Mouse (Mus musculus) kidney, embryonic 16.5 days (tissue): ENCODE measurements around the gene Capns1. TPM values are rescaled to one million over a fixed set of nuclear protein-coding genes. Genes with fewer than 3 reads are reported as not detected.
"Not testable (repeated sequence)": the region's sequence is repeated elsewhere in the genome, so short reads cannot be mapped to it uniquely, and the experiment has no call there.

Experiments
- ATAC-seq: fragments of 200-750 bp; cut with Nextera tagmentation; 2 replicates; pipeline ENCODE4 v1.8.0; 2017; ENCODE audit warnings: moderate TSS enrichment; ENCODE audit not compliant: low FRiP score, low TSS enrichment
- H3K27ac ChIP-seq: fragments of 300-500 bp; sonication (generic); 2 replicates; pipeline ENCODE4 v1.5.1; 2014; ENCODE audit warnings: low read length
- H3K27me3 ChIP-seq: fragments of 300-500 bp; sonication (generic); 2 replicates; pipeline ENCODE4 v1.6.1; 2014; ENCODE audit warnings: low read length, control low read depth, mixed read lengths; ENCODE audit not compliant: insufficient read depth
- H3K36me3 ChIP-seq: fragments of 300-500 bp; sonication (generic); 2 replicates; pipeline ENCODE4 v1.6.1; 2014; ENCODE audit warnings: low read length, control low read depth, mixed read lengths; ENCODE audit not compliant: insufficient read depth
- H3K4me1 ChIP-seq: fragments of 300-500 bp; sonication (generic); 2 replicates; pipeline ENCODE4 v1.6.1; 2014; ENCODE audit warnings: low read length, control low read depth, mixed read lengths; ENCODE audit not compliant: insufficient read depth
- H3K4me2 ChIP-seq: fragments of 300-500 bp; sonication (generic); replicated peaks from 2 replicates; pipeline ENCODE4 v1.6.1; 2014; ENCODE audit warnings: low read depth, low read length
- H3K4me3 ChIP-seq: fragments of 300-500 bp; sonication (generic); 2 replicates; pipeline ENCODE4 v1.5.1; 2014; ENCODE audit warnings: mild to moderate bottlenecking, low read length
- H3K9ac ChIP-seq: fragments of 300-500 bp; sonication (generic); replicated peaks from 2 replicates; pipeline ENCODE4 v1.6.1; 2014; ENCODE audit warnings: low read length
- H3K9me3 ChIP-seq: fragments of 300-500 bp; sonication (generic); 2 replicates; pipeline ENCODE4 v1.6.1; 2016; ENCODE audit warnings: low read length, control low read depth
- WGBS: fragments of 180-500 bp; shearing (Covaris S2); extraction: QIAGEN DNeasy Blood & Tissue Kit; methylation state at CpG from one replicate; pipeline ENCODE4 v1.1.7; 2014; 5-methylcytosine and 5-hydroxymethylcytosine counted together
- polyA plus RNA-seq: library from polyadenylated mRNA; unstranded; fragments of >200 nt; fragmentation: Nextera tagmentation; extraction: Ambion mirVana; gene quantifications from 2 replicates; pipeline ENCODE4 v1.2.1, GENCODE M21; 2015

Capns1 gene
- polyA plus RNA-seq, 1 experiment from 2014 or later: 105 TPM

DNA sequence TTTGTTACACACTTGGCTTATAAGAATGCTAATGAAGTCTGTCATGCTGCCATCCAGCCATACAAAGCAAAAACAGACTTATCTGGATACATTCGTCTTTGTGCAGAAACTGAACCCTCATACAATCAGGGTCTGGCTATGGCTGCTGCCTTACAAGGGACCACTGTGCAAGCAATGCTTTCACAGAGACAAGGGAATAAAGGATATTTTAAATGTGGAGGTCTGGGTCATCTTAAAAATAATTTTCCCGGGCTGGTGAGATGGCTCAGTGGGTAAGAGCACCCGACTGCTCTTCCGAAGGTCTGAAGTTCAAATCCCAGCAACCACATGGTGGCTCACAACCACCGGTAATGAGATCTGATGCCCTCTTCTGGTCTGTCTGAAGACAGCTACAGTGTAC is 7.8 kb upstream of the Capns1 start:
- H3K4me3 ChIP-seq, H3K4me1 ChIP-seq, H3K27me3 ChIP-seq, H3K9ac ChIP-seq, H3K36me3 ChIP-seq, ATAC-seq, H3K4me2 ChIP-seq, H3K9me3 ChIP-seq, H3K27ac ChIP-seq: not testable (repeated sequence)
- 54% methylated on average over 5 of the region's 5 CpGs for WGBS

DNA sequence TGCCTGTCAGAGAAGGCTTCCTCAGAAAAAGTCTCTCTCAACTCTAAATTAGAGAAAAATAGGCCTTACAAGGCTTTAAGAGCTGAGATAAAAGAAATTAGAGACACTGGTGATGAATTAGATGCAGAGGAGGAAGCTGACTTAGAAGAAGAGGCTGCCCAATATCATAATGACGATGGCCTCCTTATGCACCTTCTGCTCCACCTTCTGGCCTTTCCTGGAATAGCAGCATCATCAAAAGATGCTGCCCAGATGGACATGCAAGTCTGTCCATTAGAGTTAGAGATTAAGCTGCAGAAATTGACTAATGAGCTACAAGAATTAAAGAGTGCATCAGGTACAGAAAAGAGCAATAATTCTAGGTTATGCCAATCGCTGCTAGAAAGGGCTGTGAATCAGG is 6.8 kb upstream of the Capns1 start:
- no peak overlapping the region for H3K27ac ChIP-seq
- ATAC-seq: no peak
- H3K36me3 ChIP-seq: no peaks in the 10 kb centered on the region
- no peak overlapping the region for H3K4me3 ChIP-seq
- 3% methylated on average over 2 of the region's 2 CpGs for WGBS
- 0 out of 2 replicates have a peak, but pooled peaks cover 2% of the 10 kb centered on the region for H3K4me1 ChIP-seq
- no peaks in the 10 kb centered on the region for H3K9me3 ChIP-seq
- no peaks in the 10 kb centered on the region for H3K27me3 ChIP-seq
- no peak overlapping the region for H3K4me2 ChIP-seq
- no peak overlapping the region for H3K9ac ChIP-seq

DNA sequence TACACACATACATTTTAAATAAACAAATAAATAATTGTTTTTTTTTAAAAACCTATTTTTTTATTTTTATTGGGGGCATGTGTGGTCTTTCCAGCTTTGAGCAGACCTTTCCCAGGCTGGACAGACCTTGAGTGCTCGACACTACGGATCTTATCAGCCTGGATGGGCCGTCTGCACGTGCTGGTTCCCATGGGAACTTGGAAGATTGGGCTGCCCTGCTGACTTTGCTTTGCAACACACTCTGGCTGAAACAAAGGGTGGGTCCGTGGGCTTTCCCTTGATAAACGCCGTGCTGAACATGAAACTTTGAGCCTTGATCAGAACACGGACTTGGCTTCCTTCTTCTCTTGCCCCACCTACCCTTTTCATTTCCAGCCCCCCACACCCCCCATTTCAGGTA is 5.8 kb upstream of the Capns1 start:
- Histone ChIP-seq H3K9ac (no peak overlapping the region), H3K4me1 (0 out of 2 replicates have a peak, but pooled peaks cover 3% of the 10 kb centered on the region), H3K4me2 (no peak overlapping the region), H3K27ac (no peak overlapping the region), H3K4me3 (no peak overlapping the region), H3K36me3 (no peaks in the 10 kb centered on the region), H3K27me3 (no peaks in the 10 kb centered on the region), H3K9me3 (no peaks in the 10 kb centered on the region)
- ATAC-seq: no peak
- WGBS: 46% methylated on average over 8 of the region's 8 CpGs

DNA sequence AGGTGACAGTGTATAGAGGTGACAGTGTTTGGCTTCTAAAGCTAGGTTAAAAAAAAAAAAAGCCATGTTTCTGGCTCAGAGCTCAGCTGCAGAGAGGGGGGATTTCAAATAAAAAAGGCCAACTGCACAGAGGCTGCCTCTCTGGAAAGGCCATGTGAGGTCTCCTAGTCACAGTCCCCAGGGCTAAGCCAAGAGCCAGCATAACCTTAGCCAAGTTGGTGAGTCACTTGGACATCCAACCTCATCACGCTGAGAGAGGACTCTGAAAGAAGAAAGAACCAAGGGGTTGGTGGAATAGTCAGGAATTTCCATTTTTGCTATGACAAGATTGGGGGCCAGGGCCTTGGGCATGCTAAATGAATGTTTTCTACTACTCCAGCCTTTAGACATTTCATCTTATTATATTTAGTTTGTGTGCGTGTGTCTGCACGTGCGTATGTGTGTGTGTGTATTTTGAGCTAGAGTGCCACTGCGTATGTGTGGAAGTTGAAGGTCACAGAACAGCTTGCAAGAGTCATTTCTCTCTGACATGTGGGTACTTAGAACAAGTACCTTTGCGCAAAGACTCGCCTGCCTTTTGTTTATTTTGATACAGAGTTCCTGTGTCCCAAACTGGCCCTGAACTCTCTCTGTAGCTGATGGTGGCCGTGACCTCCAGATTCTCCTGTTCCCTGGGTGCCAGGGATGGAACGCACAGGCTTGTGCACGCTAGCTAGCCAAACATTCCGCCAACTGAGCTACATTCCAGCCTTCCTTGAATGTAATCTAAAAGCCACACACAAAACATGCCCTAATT is 4.5 kb upstream of the Capns1 start:
- H3K27ac ChIP-seq: no peak overlapping the region
- peaks cover 7% of the 10 kb centered on the region; the same call in 1 of the 2 replicates for H3K4me1 ChIP-seq
- no peak overlapping the region for H3K4me3 ChIP-seq
- WGBS: 76% methylated on average over 11 of the region's 11 CpGs
- ATAC-seq: no peak
- no peaks in the 10 kb centered on the region for H3K9me3 ChIP-seq
- H3K9ac ChIP-seq: no peak overlapping the region
- no peaks in the 10 kb centered on the region for H3K27me3 ChIP-seq
- no peak overlapping the region for H3K4me2 ChIP-seq
- no peaks in the 10 kb centered on the region for H3K36me3 ChIP-seq

DNA sequence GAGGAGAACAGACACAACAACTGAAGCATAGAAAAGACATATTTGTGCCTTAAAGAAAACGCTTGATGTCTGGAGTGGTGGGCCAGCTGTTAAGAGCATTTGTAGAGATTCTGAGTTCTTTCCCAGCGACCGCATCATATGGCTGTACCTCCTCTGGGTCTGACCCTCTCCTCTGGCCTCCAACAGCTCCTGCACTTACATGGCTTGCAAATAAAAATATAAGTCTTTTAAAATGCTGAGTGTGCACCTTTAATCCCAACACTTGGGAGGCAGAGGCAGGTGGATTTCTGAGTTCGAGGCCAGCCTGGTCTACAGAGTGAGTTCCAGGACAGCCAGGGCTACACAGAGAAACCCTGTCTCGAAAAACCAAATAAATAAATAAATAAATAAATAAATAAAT is 2.0 kb upstream of the Capns1 start:
- WGBS: 89% methylated on average over 5 of the region's 5 CpGs
- H3K9me3 ChIP-seq, H3K27ac ChIP-seq, H3K4me2 ChIP-seq, ATAC-seq, H3K9ac ChIP-seq, H3K27me3 ChIP-seq, H3K36me3 ChIP-seq, H3K4me3 ChIP-seq: not testable (repeated sequence)
- H3K4me1 ChIP-seq: peaks cover 12% of the 10 kb centered on the region; the same call in 1 of the 2 replicates

DNA sequence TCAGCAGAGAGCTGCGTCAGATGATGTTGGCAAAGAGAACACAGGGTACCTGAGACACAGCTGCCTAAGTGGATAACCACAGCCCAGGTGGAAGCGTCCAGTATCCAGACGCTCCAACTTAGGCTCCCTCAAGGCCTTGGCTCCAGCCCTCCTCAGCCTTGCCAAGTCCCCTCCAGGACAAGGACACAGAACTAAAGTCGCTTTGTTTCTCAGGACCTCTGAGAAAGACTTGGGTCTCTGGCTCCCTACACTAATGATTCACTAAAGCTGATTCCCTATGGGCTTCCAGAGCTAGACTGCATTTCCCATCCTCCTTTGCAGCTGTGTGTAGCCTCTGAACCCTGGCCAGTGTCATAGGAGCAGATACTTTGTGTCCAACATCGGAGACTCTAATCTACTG is 1.6 kb upstream of the Capns1 start:
- Histone ChIP-seq H3K4me2 (no peak overlapping the region), H3K27ac (no peak overlapping the region), H3K36me3 (no peaks in the 10 kb centered on the region), H3K27me3 (no peaks in the 10 kb centered on the region), H3K4me3 (no peak overlapping the region), H3K9me3 (no peaks in the 10 kb centered on the region), H3K9ac (no peak overlapping the region), H3K4me1 (peaks cover 15% of the 10 kb centered on the region)
- 76% methylated on average over 5 of the region's 5 CpGs for WGBS
- ATAC-seq: no peak

DNA sequence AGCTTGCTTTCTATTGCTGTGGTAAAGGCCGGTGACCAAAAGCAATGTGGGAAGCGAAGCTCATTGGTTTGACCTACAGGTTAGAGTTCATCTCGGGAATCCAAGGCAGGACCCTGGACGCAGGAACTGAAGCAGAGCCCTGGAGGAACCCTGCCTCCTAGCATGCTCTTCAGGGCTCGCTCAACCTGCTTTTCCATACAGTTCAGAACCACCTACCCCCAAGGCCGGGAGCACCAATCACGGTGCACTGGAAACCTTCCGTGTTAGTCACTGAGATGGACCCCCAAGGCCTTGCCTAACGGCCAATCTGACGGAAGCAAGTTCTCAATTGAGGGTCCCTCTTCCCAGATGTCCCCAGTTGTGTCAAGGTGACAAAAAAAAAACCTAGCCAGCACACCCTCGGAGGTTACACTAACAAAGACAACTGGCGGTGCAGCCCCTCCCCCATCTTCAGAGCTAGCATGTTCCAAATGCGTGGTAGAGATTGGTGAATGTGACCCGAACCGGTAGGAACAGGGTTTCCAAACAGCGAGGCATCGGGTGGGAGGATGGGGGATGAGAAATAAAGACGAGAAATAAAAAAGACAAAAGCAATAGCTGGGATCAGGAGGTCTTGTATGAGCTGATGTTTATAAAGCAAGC is 1.0 kb upstream of the Capns1 start:
- no peaks in the 10 kb centered on the region for H3K27me3 ChIP-seq
- H3K9me3 ChIP-seq: no peaks in the 10 kb centered on the region
- no peaks in the 10 kb centered on the region for H3K36me3 ChIP-seq
- no peak overlapping the region for H3K27ac ChIP-seq
- ATAC-seq: no peak
- no peak overlapping the region for H3K9ac ChIP-seq
- 70% methylated on average over 18 of the region's 18 CpGs for WGBS
- H3K4me2 ChIP-seq: no peak overlapping the region
- H3K4me3 ChIP-seq: no peak overlapping the region
- H3K4me1 ChIP-seq: peaks cover 18% of the 10 kb centered on the region

DNA sequence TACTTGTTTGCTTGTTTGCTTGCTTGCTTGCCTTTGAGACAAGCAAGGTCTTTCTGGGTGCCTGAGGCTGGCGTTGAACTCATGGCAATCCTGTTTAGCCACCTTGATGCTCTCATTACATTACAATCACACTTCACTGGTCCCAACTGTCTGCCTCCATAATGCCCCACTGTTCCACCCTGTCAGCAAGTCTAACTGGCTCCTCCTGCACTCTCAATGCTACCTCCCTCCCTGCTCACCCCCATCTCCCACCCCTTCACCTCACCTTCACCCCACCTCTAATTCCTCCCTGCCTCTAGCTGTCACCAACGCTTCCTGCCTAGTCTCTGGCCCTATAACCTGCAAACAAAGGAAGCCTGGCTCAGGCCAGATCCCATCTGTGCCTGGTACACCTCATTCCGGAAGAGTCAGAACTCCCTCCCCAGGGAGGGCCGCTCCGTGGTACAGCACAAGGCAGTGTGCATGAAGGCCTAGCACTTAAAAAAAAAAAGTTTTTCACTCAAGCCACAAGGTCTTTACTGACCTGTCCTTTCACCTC is 950 bp downstream of the Capns1 start:
- Histone ChIP-seq H3K36me3 (no peaks in the 10 kb centered on the region), H3K27me3 (no peaks in the 10 kb centered on the region), H3K4me2 (no peak overlapping the region), H3K4me1 (peaks cover 27% of the 10 kb centered on the region), H3K27ac (peak overlapping the region; percentile 64), H3K9ac (no peak overlapping the region; the same call in 1 of the 2 replicates), H3K9me3 (no peaks in the 10 kb centered on the region), H3K4me3 (no peak overlapping the region)
- 60% methylated on average over 5 of the region's 5 CpGs for WGBS
- no peak for ATAC-seq

DNA sequence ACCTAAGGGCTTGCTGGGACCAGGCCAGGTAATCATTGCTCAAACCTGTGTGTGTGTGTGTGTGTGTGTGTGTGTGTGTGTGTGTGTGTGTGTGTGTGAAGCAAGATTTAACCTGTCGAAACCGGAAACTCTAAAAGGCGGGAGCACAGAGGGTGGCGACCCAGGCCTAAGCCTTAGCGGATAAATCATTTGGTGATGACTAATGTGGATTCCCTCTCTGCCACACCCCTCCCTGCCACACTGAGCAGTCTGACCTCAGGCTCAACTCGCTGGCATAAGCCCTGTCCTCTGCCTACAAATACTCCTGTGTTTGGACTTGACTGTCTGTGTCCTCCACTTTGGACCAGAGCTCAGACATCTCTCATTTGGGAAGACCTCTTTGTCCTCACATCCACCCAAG is 2.4 kb downstream of the Capns1 start:
- H3K4me1 ChIP-seq: peaks cover 29% of the 10 kb centered on the region
- 46% methylated on average over 6 of the region's 6 CpGs for WGBS
- H3K4me2 ChIP-seq: no peak overlapping the region
- ATAC-seq: no peak
- no peak overlapping the region for H3K9ac ChIP-seq
- no peak overlapping the region for H3K27ac ChIP-seq
- no peak overlapping the region for H3K4me3 ChIP-seq
- H3K36me3 ChIP-seq: peaks cover 10% of the 10 kb centered on the region
- no peaks in the 10 kb centered on the region for H3K9me3 ChIP-seq
- no peaks in the 10 kb centered on the region for H3K27me3 ChIP-seq

DNA sequence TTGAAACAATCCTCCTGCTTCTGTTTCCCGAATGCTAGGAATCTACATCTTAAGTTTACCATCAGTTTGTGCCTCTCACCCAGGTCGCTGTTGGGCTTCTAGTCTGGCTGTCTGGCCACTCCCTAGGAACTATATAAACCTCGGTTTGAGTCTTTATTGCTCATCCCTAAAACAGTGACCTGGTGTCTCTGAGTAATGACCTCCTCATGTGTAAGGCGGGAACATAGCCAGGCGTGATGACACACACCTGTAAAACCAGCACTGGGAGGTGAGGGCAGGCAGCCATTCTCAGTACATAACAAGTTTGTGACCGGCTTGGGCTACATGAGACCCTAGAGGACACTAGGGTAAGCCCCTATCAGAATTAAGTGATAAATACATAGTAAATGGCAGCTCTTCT is 3.1 kb downstream of the Capns1 start:
- H3K4me3 ChIP-seq: peak overlapping the region; percentile 91
- H3K4me1 ChIP-seq: peaks cover 28% of the 10 kb centered on the region
- peaks cover 12% of the 10 kb centered on the region for H3K36me3 ChIP-seq
- no peaks in the 10 kb centered on the region for H3K9me3 ChIP-seq
- H3K4me2 ChIP-seq: peak overlapping the region; percentile 65
- ATAC-seq: no peak
- H3K9ac ChIP-seq: peak overlapping the region; percentile 81; the same call in 1 of the 2 replicates
- no peak overlapping the region for H3K27ac ChIP-seq
- 61% methylated on average over 6 of the region's 6 CpGs for WGBS
- no peaks in the 10 kb centered on the region for H3K27me3 ChIP-seq
